Mouse (Mus musculus) stomach, embryonic 16.5 days (tissue): Measurements from ENCODE around the gene Ppp1r14c. TPM values are rescaled to one million over a fixed set of nuclear protein-coding genes. Genes with fewer than 3 reads are reported as not detected.
"Not testable (repeated sequence)": the region's sequence is repeated elsewhere in the genome, so short reads cannot be mapped to it uniquely, and the experiment has no call there.

ENCODE experiments used
- ATAC-seq: fragments of 200-750 bp; cut with Nextera tagmentation; 2 replicates; pipeline ENCODE4 v1.8.0; 2017; ENCODE audit warnings: moderate number of reproducible peaks, moderate TSS enrichment; ENCODE audit not compliant: insufficient read depth, low FRiP score
- H3K27ac ChIP-seq: fragments of 300-500 bp; sonication (generic); 2 replicates; pipeline ENCODE4 v1.5.1; 2014; ENCODE audit warnings: low read length
- H3K27me3 ChIP-seq: fragments of 300-500 bp; sonication (generic); 2 replicates; pipeline ENCODE4 v1.6.1; 2014; ENCODE audit warnings: low read length, control low read depth, mixed read lengths; ENCODE audit not compliant: control insufficient read depth, insufficient read depth
- H3K36me3 ChIP-seq: fragments of 300-500 bp; sonication (generic); 2 replicates; pipeline ENCODE4 v1.6.1; 2014; ENCODE audit warnings: low read length; ENCODE audit not compliant: control insufficient read depth, insufficient read depth
- H3K4me1 ChIP-seq: fragments of 300-500 bp; sonication (generic); 2 replicates; pipeline ENCODE4 v1.6.1; 2014; ENCODE audit warnings: low read length, control low read depth, mixed read lengths; ENCODE audit not compliant: control insufficient read depth, insufficient read depth
- H3K4me2 ChIP-seq: fragments of 300-500 bp; sonication (generic); 2 replicates; pipeline ENCODE4 v1.6.1; 2014; ENCODE audit warnings: low read depth, low read length, mixed read lengths
- H3K4me3 ChIP-seq: fragments of 300-500 bp; sonication (generic); replicated peaks from 2 replicates; pipeline ENCODE4 v1.5.1; 2014; ENCODE audit warnings: mild to moderate bottlenecking, low read length
- H3K9ac ChIP-seq: fragments of 300-500 bp; sonication (generic); 2 replicates; pipeline ENCODE4 v1.6.1; 2014; ENCODE audit warnings: low read length
- H3K9me3 ChIP-seq: fragments of 300-500 bp; sonication (generic); replicated peaks from 2 replicates; pipeline ENCODE4 v1.6.1; 2016; ENCODE audit warnings: low read length, control low read depth; ENCODE audit not compliant: control insufficient read depth
- WGBS: fragments of 180-500 bp; shearing (Covaris S2); extraction: QIAGEN DNeasy Blood & Tissue Kit; methylation state at CpG from one replicate; pipeline ENCODE4 v1.1.7; 2014; 5-methylcytosine and 5-hydroxymethylcytosine counted together
- polyA plus RNA-seq: library from polyadenylated mRNA; unstranded; fragments of >200 nt; fragmentation: Nextera tagmentation; extraction: Ambion mirVana; gene quantifications from 2 replicates; pipeline ENCODE4 v1.2.1, GENCODE M21; 2015

Ppp1r14c gene
- polyA plus RNA-seq, 1 experiment from 2014 or later: 4.0 TPM

- Histone ChIP-seq H3K4me2 (no peak overlapping the region), H3K27ac (no peak overlapping the region), H3K9me3 (no peaks in the 10 kb centered on the region), H3K27me3 (no peaks in the 10 kb centered on the region; the same call in 1 of the 2 replicates), H3K9ac (no peak overlapping the region), H3K4me1 (no peaks in the 10 kb centered on the region), H3K36me3 (no peaks in the 10 kb centered on the region), H3K4me3 (no peak overlapping the region)
- no peak for ATAC-seq
- 83% methylated on average over 1 of the region's 1 CpGs for WGBS
Observed at GRCm38 (mm10) chr10:3479772-3480171, 113.9 kb downstream of the Ppp1r14c start.

- Histone ChIP-seq H3K27ac (no peak overlapping the region), H3K4me2 (no peak overlapping the region), H3K36me3 (no peaks in the 10 kb centered on the region), H3K9ac (no peak overlapping the region), H3K9me3 (no peaks in the 10 kb centered on the region), H3K27me3 (no peaks in the 10 kb centered on the region), H3K4me1 (no peaks in the 10 kb centered on the region), H3K4me3 (no peak overlapping the region)
- ATAC-seq: no peak
- WGBS: 86% methylated on average over 3 of the region's 3 CpGs
Observed at GRCm38 (mm10) chr10:3490052-3490451, 124.2 kb downstream of the Ppp1r14c start.

DNA sequence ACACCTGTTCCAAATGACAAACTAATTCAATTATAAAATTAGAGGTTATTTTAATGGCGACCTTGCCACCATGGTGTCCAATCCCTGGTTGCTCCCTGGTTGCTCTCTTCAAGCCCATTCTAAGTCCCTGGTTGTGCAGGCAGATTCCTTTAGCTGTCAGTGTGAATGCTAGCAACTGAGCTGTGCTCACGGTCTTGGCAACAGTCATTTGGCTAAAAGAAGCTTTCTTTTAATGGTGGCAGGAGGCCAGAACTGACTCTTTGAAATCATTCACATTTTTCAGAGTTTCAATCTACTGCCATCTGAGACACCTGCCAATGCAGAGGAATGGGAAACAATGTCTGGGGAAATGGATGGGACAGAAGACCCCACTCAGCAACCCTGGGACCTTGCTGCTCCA is 130.9 kb downstream of the Ppp1r14c start:
- H3K4me3 ChIP-seq: no peak overlapping the region
- no peaks in the 10 kb centered on the region for H3K36me3 ChIP-seq
- H3K27me3 ChIP-seq: no peaks in the 10 kb centered on the region
- H3K9me3 ChIP-seq: no peaks in the 10 kb centered on the region
- H3K9ac ChIP-seq: no peak overlapping the region
- H3K4me1 ChIP-seq: no peaks in the 10 kb centered on the region
- 61% methylated on average over 2 of the region's 2 CpGs for WGBS
- no peak overlapping the region for H3K4me2 ChIP-seq
- no peak overlapping the region for H3K27ac ChIP-seq
- no peak for ATAC-seq

DNA sequence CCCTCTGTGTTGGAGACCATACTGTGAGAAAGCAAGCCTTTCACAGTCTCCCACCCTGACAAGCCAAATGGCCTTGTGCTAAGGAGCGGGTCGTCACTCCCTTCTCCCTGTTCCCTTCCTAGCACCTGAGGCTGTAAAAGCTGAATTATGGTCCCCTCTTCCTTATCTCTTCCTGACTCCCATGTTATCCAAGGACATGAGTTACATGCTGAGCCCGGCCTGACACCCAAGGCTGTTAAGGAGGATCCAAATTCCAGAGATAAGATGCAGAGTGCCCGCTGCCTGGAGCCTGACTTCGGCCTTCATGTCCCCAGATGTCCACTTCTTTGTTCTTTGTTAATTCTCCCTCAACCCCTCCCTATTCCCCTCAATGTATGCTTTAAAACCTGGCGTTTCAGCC is 135.0 kb downstream of the Ppp1r14c start:
- H3K4me2 ChIP-seq, H3K4me3 ChIP-seq, H3K4me1 ChIP-seq, H3K9ac ChIP-seq, H3K36me3 ChIP-seq, ATAC-seq, H3K9me3 ChIP-seq, H3K27ac ChIP-seq, H3K27me3 ChIP-seq: not testable (repeated sequence)
- WGBS: 80% methylated on average over 6 of the region's 6 CpGs

DNA sequence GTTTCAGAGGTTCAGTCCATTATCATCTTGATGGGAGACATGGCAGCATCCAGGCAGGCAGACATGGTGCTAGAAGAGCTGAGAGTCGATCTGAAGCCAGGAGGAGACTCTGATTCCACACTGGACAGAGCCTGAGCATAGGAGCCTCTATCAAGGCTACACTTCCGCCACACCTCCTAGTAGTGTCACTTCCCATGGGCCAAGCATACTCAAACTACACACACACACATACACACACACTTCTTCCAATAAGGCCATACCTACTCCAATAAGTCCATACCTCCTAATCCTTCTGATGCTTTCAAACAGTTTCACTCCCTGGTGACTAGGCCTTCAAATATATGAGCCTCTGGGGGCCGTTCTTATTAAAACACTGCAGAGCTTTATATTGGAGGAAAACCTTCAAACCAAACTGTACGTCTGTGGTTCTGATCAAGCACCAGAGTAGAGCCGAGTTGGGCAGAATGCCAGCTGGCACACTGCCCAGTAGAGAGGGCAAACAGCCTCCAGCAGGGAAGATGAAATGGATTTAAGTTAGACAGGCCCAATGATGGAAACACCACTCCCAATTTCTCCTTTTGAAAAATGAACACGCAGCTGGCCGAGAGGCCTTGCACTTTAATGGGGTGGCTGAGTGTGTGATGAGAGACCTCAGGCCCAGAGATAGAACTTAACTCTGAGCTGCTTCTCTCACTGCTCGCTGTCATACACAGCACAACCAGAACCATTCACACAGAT is 141.8 kb downstream of the Ppp1r14c start:
- 33% methylated on average over 8 of the region's 8 CpGs for WGBS
- peak; percentile 73; the same call in 1 of the 2 replicates for ATAC-seq
- no peak overlapping the region for H3K4me3 ChIP-seq
- no peaks in the 10 kb centered on the region for H3K9me3 ChIP-seq
- H3K4me2 ChIP-seq: no peak overlapping the region
- no peak overlapping the region for H3K9ac ChIP-seq
- H3K27ac ChIP-seq: 0 out of 2 replicates have a peak overlapping the region, but pooled peaks have one; percentile 1
- no peaks in the 10 kb centered on the region for H3K27me3 ChIP-seq
- peaks cover 9% of the 10 kb centered on the region; the same call in 1 of the 2 replicates for H3K4me1 ChIP-seq
- H3K36me3 ChIP-seq: no peaks in the 10 kb centered on the region

- Histone ChIP-seq H3K9ac (no peak overlapping the region), H3K9me3 (no peaks in the 10 kb centered on the region), H3K27me3 (no peaks in the 10 kb centered on the region), H3K36me3 (no peaks in the 10 kb centered on the region), H3K27ac (0 out of 2 replicates have a peak overlapping the region, but pooled peaks have one; percentile 1), H3K4me2 (no peak overlapping the region), H3K4me1 (peaks cover 9% of the 10 kb centered on the region; the same call in 1 of the 2 replicates), H3K4me3 (no peak overlapping the region)
- 57% methylated on average over 2 of the region's 2 CpGs for WGBS
- ATAC-seq: no peak
Observed at GRCm38 (mm10) chr10:3508222-3508588, 142.3 kb downstream of the Ppp1r14c start.

GRCm38 (mm10) chr10:3508746-3509145 is 142.9 kb downstream of the Ppp1r14c start:
- Histone ChIP-seq H3K9ac (no peak overlapping the region), H3K36me3 (no peaks in the 10 kb centered on the region), H3K27me3 (no peaks in the 10 kb centered on the region), H3K4me3 (no peak overlapping the region), H3K4me2 (no peak overlapping the region), H3K27ac (no peak overlapping the region), H3K9me3 (no peaks in the 10 kb centered on the region), H3K4me1 (peaks cover 9% of the 10 kb centered on the region; the same call in 1 of the 2 replicates)
- WGBS: 54% methylated on average over 2 of the region's 2 CpGs
- no peak for ATAC-seq

DNA sequence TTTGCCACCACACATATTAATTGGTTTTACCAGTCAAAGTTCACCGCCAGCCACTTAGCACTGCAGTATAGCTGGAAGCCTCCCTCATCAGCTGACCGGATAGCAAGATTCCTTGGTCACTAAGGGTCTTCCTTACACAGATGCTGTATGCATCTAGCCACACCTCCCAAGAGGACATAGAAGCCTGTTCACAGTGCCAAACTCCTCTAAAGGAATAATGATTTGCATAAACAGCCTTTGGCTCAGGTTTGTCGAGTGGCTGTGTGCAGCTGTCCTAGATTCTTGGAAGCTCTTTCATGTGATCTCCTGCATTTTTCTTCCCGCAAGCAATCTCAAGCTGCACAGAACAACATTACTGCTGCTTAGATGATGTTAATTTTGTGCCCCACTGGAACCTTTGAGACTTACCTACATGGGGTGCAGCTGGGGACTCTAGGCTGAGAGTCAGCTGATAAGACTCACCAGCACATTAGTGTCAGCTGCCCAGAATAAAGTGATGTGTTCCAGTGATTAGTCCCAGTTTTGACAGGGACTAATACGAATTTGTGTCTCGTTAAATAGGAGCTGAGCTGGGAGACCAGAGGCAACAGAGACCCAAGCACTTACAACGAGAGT is 143.9 kb downstream of the Ppp1r14c start:
- H3K4me1 ChIP-seq: peaks cover 9% of the 10 kb centered on the region; the same call in 1 of the 2 replicates
- H3K4me2 ChIP-seq: no peak overlapping the region
- WGBS: 52% methylated on average over 7 of the region's 7 CpGs
- no peak overlapping the region for H3K4me3 ChIP-seq
- H3K36me3 ChIP-seq: no peaks in the 10 kb centered on the region
- H3K9me3 ChIP-seq: no peaks in the 10 kb centered on the region
- H3K27ac ChIP-seq: no peak overlapping the region
- H3K27me3 ChIP-seq: no peaks in the 10 kb centered on the region
- H3K9ac ChIP-seq: no peak overlapping the region
- no peak for ATAC-seq

DNA sequence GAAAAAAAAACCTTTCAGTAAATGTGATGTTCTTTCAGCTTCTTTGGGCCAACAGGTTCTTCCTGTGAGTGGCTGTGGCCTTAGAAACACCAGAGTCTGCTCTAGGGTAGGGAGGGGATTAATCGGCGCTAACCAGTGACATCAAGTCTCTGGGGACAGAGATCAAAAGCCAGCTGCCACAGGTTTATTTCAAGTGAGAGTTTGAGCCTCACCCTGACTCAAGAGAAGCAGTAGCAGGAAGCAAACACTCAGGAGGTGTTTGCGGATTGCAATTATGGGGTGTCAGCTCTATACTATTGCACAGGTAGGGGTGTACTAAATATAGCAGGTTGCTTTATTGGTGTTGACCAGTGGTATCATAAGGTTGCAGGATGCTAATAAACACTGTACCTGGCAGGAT is 144.6 kb downstream of the Ppp1r14c start:
- Histone ChIP-seq H3K36me3 (no peaks in the 10 kb centered on the region), H3K27ac (no peak overlapping the region), H3K9me3 (no peaks in the 10 kb centered on the region), H3K9ac (no peak overlapping the region), H3K4me3 (no peak overlapping the region), H3K27me3 (no peaks in the 10 kb centered on the region), H3K4me2 (no peak overlapping the region), H3K4me1 (peaks cover 9% of the 10 kb centered on the region; the same call in 1 of the 2 replicates)
- no peak for ATAC-seq
- WGBS: 68% methylated on average over 3 of the region's 3 CpGs
